Mouse (Mus musculus) monocyte, adult 5-6 weeks (primary cell): ENCODE measurements around the gene Fbxl16. TPM values are rescaled to one million over a fixed set of nuclear protein-coding genes. Genes with fewer than 3 reads are reported as not detected.

ENCODE experiments used
- ATAC-seq: fragments of 153-309, 156-312 bp; replicated peaks from 2 replicates; pipeline ENCODE4 v1.8.0; 2017; ENCODE audit warnings: mild to moderate bottlenecking; ENCODE audit not compliant: low TSS enrichment, insufficient number of reproducible peaks, severe bottlenecking, poor library complexity, low FRiP score
- total RNA-seq: library from RNA; stranded (forward); fragments of 200-1000, 200-491, 200-594 nt; gene quantifications from 3 replicates; pipeline ENCODE4 v1.2.3, GENCODE M21; 2017

Gene Fbxl16
- total RNA-seq, 1 experiment from 2014 or later = not detected

- ATAC-seq = no peak
Measured at GRCm38 (mm10) chr17:25866172-25866571, 57.3 kb downstream of the Fbxl16 start.

- no peak for ATAC-seq
Measured at GRCm38 (mm10) chr17:25867509-25867835, 58.6 kb downstream of the Fbxl16 start.

DNA sequence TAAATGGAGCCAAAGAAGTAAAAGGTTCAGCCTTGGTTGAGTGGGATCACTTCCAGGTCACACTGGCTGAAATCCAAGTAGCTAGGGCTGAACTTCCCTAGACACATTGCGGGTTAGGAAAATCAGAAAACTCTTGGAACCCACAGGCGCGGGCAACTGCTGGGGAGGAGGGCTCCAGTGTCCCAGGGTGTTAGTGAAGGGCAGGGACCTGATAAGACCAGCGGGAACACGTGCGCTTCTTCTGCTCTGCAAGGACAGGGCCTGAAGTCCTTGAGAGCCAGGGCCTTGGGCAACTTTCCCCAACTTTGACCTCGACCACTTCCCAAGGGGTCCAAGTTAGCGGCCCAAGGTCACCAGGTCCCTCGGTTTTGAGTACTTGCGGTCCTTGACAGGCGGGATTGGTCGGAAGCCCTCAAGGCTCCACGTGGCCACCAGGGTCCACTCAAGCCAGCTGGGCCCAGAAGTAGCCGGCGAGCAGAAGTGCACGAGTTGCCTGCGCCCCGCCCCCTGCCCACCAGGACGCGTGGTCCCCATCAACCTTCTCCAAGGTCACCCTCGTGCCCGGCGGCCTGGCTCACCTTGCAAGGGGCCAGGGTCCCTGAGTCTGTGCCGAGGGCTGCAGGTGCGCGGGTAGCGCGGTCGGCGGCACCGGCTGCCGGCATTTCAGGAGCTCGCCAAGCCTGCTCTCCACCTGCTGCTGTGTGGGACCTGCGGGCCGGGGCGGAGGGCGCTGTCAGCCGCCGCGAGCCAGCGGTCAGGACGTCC is 59.1 kb downstream of the Fbxl16 start:
- no peak for ATAC-seq

- peak; percentile 65 for ATAC-seq
Measured at GRCm38 (mm10) chr17:25868601-25869191, 59.8 kb downstream of the Fbxl16 start, which contains the start of gene Mcrip2. Gene Mcrip2 (minus strand): TSS chr17:25868764.

DNA sequence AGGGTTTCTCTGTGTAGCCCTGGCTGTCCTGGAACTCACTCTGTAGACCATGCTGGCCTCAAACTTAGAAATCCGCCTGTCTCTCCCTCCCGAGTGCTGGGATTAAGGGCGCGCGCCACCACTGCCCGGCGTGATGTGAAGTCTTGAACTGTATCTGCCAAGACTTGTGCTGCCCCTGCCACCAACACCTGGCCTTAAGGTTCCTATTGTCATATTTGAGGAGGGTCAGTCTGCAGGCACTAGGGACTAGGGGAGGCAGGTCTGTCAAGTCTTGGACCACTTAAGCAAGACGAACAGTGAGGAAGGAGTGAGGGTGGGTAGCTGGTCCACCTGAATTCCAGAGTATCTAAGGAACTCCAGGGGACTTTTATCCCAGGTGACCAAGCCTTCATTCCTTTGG is 60.6 kb downstream of the Fbxl16 start:
- no peak for ATAC-seq

DNA sequence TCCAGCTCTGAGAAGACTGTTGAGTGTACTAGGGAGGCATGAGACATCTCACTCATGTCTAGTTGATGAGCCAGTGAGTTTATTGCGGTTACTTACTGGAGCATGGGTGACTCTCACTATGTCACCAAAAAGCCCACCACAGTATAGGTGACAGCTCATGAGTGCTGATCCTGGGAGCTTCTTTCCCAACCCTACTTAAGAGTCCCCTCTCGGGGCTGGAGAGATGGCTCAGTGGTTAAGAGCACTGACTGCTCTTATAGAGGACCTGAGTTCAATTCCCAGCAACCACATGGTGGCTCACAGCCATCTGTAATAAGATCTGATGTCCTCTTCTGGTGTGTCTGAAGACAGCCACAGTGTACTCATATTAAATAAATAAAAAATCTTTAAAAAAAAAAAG is 61.1 kb downstream of the Fbxl16 start:
- ATAC-seq = no peak

Other genes starting within 250 kb of the Fbxl16 start
- gene Sox8, start 238.4 kb upstream of the Fbxl16 start, total RNA-seq = 1.2 TPM in 1 of 3 replicates, not detected in the others
- gene Lmf1, start 230.0 kb upstream of the Fbxl16 start, total RNA-seq = 10.4 to 17.8 TPM (median 11.8 TPM) in 3 replicates
- gene Gng13, start 91.9 kb upstream of the Fbxl16 start, total RNA-seq = not detected in 3 replicates
- gene Chtf18, start 81.7 kb upstream of the Fbxl16 start, total RNA-seq = 1.1 to 5.0 TPM (median 3.0 TPM) in 3 replicates
- gene Rpusd1, start 81.4 kb upstream of the Fbxl16 start, total RNA-seq = 0.95 to 2.5 TPM in 2 of 3 replicates, not detected in the other
- not detected in 3 replicates for gene Mslnl, start 73.0 kb upstream of the Fbxl16 start, total RNA-seq
- not detected in 3 replicates for gene Msln, start 54.7 kb upstream of the Fbxl16 start, total RNA-seq
- 22.3 to 32.1 TPM (median 27.3 TPM) in 3 replicates for gene Narfl, start 35.3 kb upstream of the Fbxl16 start, total RNA-seq
- gene Haghl, start 23.4 kb upstream of the Fbxl16 start, total RNA-seq = 16.0 to 49.1 TPM (median 25.3 TPM) in 3 replicates
- gene Ccdc78, start 22.5 kb upstream of the Fbxl16 start, total RNA-seq = not detected in 3 replicates
- gene Fam173a, start 16.2 kb upstream of the Fbxl16 start, total RNA-seq = 30.7 to 53.7 TPM (median 38.7 TPM) in 3 replicates
- not detected in 3 replicates for gene AC134908.4, start 13.4 kb upstream of the Fbxl16 start, total RNA-seq
- gene Metrn, start 11.9 kb upstream of the Fbxl16 start, total RNA-seq = 5.1 to 6.4 TPM (median 6.1 TPM) in 3 replicates
- gene Wdr24, start 14.5 kb downstream of the Fbxl16 start, total RNA-seq = 10.7 to 16.6 TPM (median 15.6 TPM) in 3 replicates
- 7.9 to 20.3 TPM (median 11.0 TPM) in 3 replicates for gene Jmjd8, start 19.8 kb downstream of the Fbxl16 start, total RNA-seq
- 74.5 to 81.4 TPM (median 75.3 TPM) in 3 replicates for gene Stub1, start 24.3 kb downstream of the Fbxl16 start, total RNA-seq
- 1.8 TPM in 1 of 3 replicates, not detected in the others for gene Rhbdl1, start 28.2 kb downstream of the Fbxl16 start, total RNA-seq
- 0.43 to 2.9 TPM (median 2.1 TPM) in 3 replicates for gene Gm20683, start 32.7 kb downstream of the Fbxl16 start, total RNA-seq
- gene Rhot2, start 35.8 kb downstream of the Fbxl16 start, total RNA-seq = 17.6 to 38.7 TPM (median 34.3 TPM) in 3 replicates
- 2.9 to 7.7 TPM (median 3.4 TPM) in 3 replicates for gene Wdr90, start 52.4 kb downstream of the Fbxl16 start, total RNA-seq
- 1.1 to 5.7 TPM (median 1.6 TPM) in 3 replicates for gene Mcrip2, start 59.7 kb downstream of the Fbxl16 start, total RNA-seq
- 1.3 to 10.0 TPM (median 7.0 TPM) in 3 replicates for gene Mettl26, start 66.0 kb downstream of the Fbxl16 start, total RNA-seq
- gene Wfikkn1, start 71.8 kb downstream of the Fbxl16 start, total RNA-seq = 1.0 to 2.1 TPM (median 1.4 TPM) in 3 replicates
- gene Rab40c, start 110.6 kb downstream of the Fbxl16 start, total RNA-seq = 3.5 to 7.1 TPM (median 3.8 TPM) in 3 replicates
- gene Pigq, start 135.9 kb downstream of the Fbxl16 start, total RNA-seq = 13.5 to 34.1 TPM (median 18.4 TPM) in 3 replicates
- not detected in 3 replicates for gene Nhlrc4, start 135.9 kb downstream of the Fbxl16 start, total RNA-seq
- gene A930017K11Rik, start 143.5 kb downstream of the Fbxl16 start, total RNA-seq = not detected in 3 replicates
- gene Capn15, start 176.7 kb downstream of the Fbxl16 start, total RNA-seq = 2.3 to 6.6 TPM (median 6.1 TPM) in 3 replicates